Mouse (Mus musculus) spleen, postnatal 0 days (tissue): Measurements from ENCODE around the gene Tmem238. TPM values are rescaled to one million over a fixed set of nuclear protein-coding genes. Genes with fewer than 3 reads are reported as not detected.

Experiments used
- polyA plus RNA-seq: library from polyadenylated mRNA; unstranded; fragments of >200 nt; fragmentation: Nextera tagmentation; extraction: Ambion mirVana; gene quantifications from 2 replicates; pipeline ENCODE4 v1.2.1, GENCODE M21; 2015

Tmem238 gene
- 22.1 and 25.2 TPM in 2 replicates for polyA plus RNA-seq

GRCm38 (mm10) chr7:4789436-4789935 lies at the start of gene Tmem238:
Gene Tmem238 (minus strand): TSS chr7:4789656.

GRCm38 (mm10) chr7:4812303-4813104 lies 23.0 kb upstream of the Tmem238 start, which contains the start of gene Ube2s:
Gene Ube2s (minus strand): TSS chr7:4812590.

GRCm38 (mm10) chr7:4792278-4793212 lies 3.1 kb upstream of the Tmem238 start, which contains the start of gene Rpl28:
Gene Rpl28 (plus strand): TSS chr7:4792874.

GRCm38 (mm10) chr7:4782759-4783158 lies 6.7 kb downstream of the Tmem238 start, which contains the start of the genes Il11 and Tmem190:
Gene Il11 (minus strand): TSS chr7:4782859.
Gene Tmem190 (plus strand): TSS chr7:4782937.

GRCm38 (mm10) chr7:4771202-4771601 lies 18.3 kb downstream of the Tmem238 start, which contains the start of gene Fam71e2:
Gene Fam71e2 (minus strand): TSS chr7:4771302.

GRCm38 (mm10) chr7:4752821-4753570 lies 36.5 kb downstream of the Tmem238 start, which contains the start of gene Cox6b2:
Gene Cox6b2 (minus strand): TSS chr7:4753094.

GRCm38 (mm10) chr7:4739544-4740275 lies 49.7 kb downstream of the Tmem238 start, which contains the start of gene Kmt5c:
Gene Kmt5c (plus strand): TSS chr7:4740115.

Other genes starting within 250 kb of the Tmem238 start
- 0.66 and 1.0 TPM in 2 replicates for gene Syt5, start 242.1 kb downstream of the Tmem238 start, polyA plus RNA-seq
- gene Ptprh, start 185.6 kb downstream of the Tmem238 start, polyA plus RNA-seq = not detected in 2 replicates
- 12.8 and 16.5 TPM in 2 replicates for gene Tmem86b, start 158.2 kb downstream of the Tmem238 start, polyA plus RNA-seq
- gene Ppp6r1, start 130.6 kb downstream of the Tmem238 start, polyA plus RNA-seq = 9.6 and 9.8 TPM in 2 replicates
- 62.4 and 63.5 TPM in 2 replicates for gene Hspbp1, start 104.6 kb downstream of the Tmem238 start, polyA plus RNA-seq
- gene Brsk1, start 99.1 kb downstream of the Tmem238 start, polyA plus RNA-seq = 0.45 and 0.54 TPM in 2 replicates
- 0.69 and 0.80 TPM in 2 replicates for gene Tmem150b, start 64.4 kb downstream of the Tmem238 start, polyA plus RNA-seq
- 65.7 and 81.8 TPM in 2 replicates for gene Kmt5c, start 49.5 kb downstream of the Tmem238 start, polyA plus RNA-seq
- 157 and 188 TPM in 2 replicates for gene Cox6b2, start 36.6 kb downstream of the Tmem238 start, polyA plus RNA-seq
- gene Fam71e2, start 18.4 kb downstream of the Tmem238 start, polyA plus RNA-seq = not detected in 2 replicates
- 0.12 and 0.15 TPM in 2 replicates for gene Il11, start 6.8 kb downstream of the Tmem238 start, polyA plus RNA-seq
- not detected in 2 replicates for gene Tmem190, start 6.7 kb downstream of the Tmem238 start, polyA plus RNA-seq
- gene Rpl28, start 3.2 kb upstream of the Tmem238 start, polyA plus RNA-seq = 423 and 433 TPM in 2 replicates
- gene Ube2s, start 22.9 kb upstream of the Tmem238 start, polyA plus RNA-seq = 251 and 289 TPM in 2 replicates
- 0.04 TPM in 1 of 2 replicates, not detected in the other for gene Shisa7, start 55.0 kb upstream of the Tmem238 start, polyA plus RNA-seq
- 3.9 and 4.3 TPM in 2 replicates for gene Isoc2b, start 80.6 kb upstream of the Tmem238 start, polyA plus RNA-seq
- gene Isoc2a, start 87.5 kb upstream of the Tmem238 start, polyA plus RNA-seq = 0.66 and 0.74 TPM in 2 replicates
- not detected in 2 replicates for gene Gm36210, start 116.9 kb upstream of the Tmem238 start, polyA plus RNA-seq
- 2.2 and 2.6 TPM in 2 replicates for gene Zfp628, start 125.6 kb upstream of the Tmem238 start, polyA plus RNA-seq
- 0.62 and 0.71 TPM in 2 replicates for gene Nat14, start 132.4 kb upstream of the Tmem238 start, polyA plus RNA-seq
- 0.30 and 0.31 TPM in 2 replicates for gene Ssc5d, start 136.1 kb upstream of the Tmem238 start, polyA plus RNA-seq
- not detected in 2 replicates for gene Sbk2, start 174.8 kb upstream of the Tmem238 start, polyA plus RNA-seq
- gene Sbk3, start 181.5 kb upstream of the Tmem238 start, polyA plus RNA-seq = not detected in 2 replicates
- 6.4 and 9.8 TPM in 2 replicates for gene Zfp579, start 206.5 kb upstream of the Tmem238 start, polyA plus RNA-seq
- 10.6 and 10.8 TPM in 2 replicates for gene Zfp524, start 224.8 kb upstream of the Tmem238 start, polyA plus RNA-seq
- gene Fiz1, start 225.0 kb upstream of the Tmem238 start, polyA plus RNA-seq = 14.5 and 16.2 TPM in 2 replicates
- 3.6 and 5.3 TPM in 2 replicates for gene Gm44973, start 225.8 kb upstream of the Tmem238 start, polyA plus RNA-seq
- gene Zfp865, start 230.7 kb upstream of the Tmem238 start, polyA plus RNA-seq = 2.8 and 4.2 TPM in 2 replicates
- gene Ccdc106, start 230.9 kb upstream of the Tmem238 start, polyA plus RNA-seq = 0.67 and 0.95 TPM in 2 replicates
- not detected in 2 replicates for gene 4632433K11Rik, start 244.5 kb upstream of the Tmem238 start, polyA plus RNA-seq
- 1.7 and 2.3 TPM in 2 replicates for gene Zfp784, start 248.8 kb upstream of the Tmem238 start, polyA plus RNA-seq